Mouse (Mus musculus) T-cell, adult 66 days (primary cell): ENCODE data around the gene Tubgcp2. TPM values are rescaled to one million over a fixed set of nuclear protein-coding genes. Genes with fewer than 3 reads are reported as not detected.

ENCODE experiments used
- total RNA-seq, 2 experiments: library from RNA; stranded (reverse); gene quantifications; 3 replicates in 1 of 2; 4 replicates in 1 of 2; pipeline ENCODE4 v1.2.4; 2023

Gene Tubgcp2
- total RNA-seq = 10 to 100 TPM; 35.2 to 37.0 TPM

DNA sequence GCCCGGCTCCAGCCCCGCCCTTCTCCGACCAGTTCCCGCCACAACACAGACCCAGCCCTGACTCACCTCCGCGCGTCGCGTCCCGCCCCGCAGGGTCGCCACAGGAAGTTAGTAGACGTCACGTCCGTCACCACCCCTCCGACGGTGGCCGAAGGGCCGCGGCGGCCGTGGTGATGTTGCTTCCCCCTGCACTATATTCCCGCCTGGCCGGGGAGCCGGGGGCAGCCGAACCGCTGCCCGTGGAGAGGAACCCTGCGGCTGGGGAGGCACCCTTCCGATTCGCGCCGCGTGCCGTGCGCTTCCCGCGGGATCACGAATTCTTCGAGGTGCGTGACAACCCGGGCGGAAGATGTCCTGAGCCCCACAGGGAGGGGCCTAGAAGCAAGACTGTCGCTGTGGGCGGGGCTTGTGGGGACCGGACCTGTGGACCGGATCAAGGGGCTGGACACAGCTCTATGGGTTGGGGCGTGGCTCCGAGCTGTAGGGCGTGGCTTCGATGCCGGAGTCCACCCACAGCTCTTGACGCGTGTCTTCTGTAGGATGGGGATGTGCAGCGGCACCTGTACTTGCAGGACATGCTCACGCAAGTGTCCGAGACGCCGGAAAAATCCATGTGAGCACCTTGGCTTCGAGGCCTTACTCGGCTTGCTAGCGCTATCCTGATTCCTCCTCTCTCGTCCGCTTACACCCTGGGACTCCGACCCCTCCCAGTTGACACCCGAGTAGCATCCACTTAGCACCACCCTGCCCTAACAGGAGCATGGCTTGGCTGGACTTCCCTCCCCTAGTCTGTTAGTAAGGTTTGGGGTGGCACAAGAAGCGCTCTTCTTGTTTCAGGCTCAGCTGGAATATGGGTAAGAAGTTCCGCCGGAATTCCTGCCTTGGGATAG, at the start of gene Tubgcp2, which contains the start of gene Zfp511:
TSS of gene Tubgcp2 (minus strand) at position 389 of the 890 bp plus-strand sequence.
TSS of gene Zfp511 (plus strand) at position 111 of the 890 bp plus-strand sequence.

DNA sequence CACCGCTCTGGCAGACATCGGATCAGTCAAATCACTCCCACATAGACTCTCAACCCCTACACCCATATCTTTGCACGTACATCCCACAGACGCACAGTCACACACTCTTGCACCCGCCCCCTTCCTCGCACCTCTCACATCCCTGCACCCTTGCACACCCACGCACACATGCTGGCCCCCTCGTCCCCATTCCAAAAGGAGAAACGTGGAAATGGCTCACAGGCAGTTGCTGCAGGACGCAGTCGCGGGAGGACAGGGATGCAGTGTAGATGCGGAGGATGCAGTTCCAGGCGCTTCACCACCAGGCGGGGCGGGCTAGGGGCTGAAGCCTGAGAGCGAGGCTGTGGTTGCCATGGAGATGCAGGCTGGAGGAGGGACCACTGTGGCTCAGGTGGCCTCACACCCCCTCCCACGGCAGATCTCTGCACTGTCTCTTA, 45.8 kb upstream of the Tubgcp2 start, which contains the start of gene Caly:
TSS of gene Caly (minus strand) at position 307 of the 437 bp plus-strand sequence.

DNA sequence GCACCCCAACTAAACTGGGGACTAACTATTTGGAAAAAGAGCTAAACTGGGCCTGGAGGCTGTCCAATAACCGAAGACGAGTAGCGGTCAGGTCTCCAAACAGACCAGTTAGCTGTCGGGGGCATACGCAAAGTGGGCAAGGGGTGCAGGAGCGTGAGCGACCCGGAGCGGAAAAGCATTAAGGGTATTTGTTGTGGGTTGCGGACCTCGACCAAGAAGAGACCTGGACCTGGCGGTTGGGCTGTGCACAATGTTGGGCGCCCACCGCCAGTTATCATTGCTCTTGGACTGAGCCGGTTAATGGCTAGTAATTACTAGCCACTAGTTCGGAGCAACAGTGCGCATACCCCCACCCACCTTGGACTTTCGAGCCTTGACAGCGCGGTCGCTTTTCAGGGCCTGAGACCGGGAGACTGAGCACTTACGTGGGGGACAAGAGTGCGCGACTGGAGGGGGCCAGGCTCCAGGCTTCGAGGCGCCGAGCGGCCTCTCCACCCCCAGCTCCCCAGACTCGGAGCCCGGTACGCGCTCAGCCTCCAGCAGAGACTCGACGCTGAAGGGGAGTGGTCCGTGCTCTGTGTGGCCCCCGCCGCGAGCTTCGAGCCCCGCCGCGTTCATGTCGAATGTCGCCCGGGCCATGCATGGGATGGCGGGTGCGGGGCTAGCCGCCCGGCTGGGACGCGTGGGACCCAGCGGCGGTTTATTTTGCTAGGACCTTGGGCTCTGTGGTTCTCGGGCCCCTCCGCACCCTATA, 12.1 kb upstream of the Tubgcp2 start, which contains the start of gene Msx3:
TSS of gene Msx3 (minus strand) at position 729 of the 754 bp plus-strand sequence.

DNA sequence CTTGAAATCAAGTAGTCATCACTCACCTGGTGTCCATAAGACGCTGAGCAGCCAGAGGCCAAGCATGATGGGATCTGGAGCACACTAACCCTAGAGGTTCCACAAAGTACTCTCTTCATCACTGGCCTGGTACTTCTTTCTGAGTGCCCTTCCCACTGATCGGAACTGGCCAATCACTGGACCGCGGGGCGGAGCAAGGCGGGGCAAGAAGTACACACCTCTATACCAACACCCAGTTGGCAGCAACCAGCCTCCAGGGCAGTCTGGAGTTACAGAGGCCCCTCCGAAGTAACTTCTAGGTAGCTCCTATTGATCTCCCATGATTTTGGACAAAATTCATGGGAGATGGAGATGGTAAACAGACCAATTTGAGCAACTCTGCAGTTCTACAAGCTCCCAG, 44.1 kb downstream of the Tubgcp2 start, which contains the start of gene Adam8:
TSS of gene Adam8 (minus strand) at position 157 of the 400 bp plus-strand sequence.

DNA sequence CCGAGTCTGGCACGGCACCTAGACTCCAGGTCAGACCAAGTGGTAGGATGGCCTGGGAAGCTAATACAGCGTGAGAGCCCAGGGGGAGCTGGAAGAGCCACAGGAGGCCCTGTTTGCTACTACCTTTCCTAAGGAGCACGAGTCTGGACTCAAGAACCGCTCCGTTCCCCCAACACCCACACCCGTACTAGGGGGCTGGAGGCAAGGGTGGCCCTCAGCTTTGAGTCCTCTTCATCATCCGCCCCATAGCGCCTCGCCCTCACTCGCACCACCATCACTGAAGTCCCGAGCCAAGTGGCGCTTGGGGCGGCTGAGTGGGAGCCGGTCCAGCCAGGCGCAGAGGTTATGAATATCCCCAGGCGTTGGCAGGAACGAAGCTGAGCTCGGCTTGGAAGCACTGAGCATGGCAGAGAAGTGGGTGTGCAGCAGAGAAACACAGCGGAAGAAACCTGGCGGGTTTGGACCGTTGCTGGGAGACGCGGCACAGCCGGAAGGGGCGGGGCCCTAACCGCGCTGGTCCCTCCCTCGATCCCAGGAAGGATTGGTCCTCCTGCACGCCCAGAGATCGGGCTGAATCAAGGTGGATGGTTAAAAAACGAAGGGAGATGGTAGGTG, 58.1 kb downstream of the Tubgcp2 start, which contains the start of gene 6430531B16Rik:
TSS of gene 6430531B16Rik (minus strand) at position 478 of the 615 bp plus-strand sequence.

Other genes with a start within 250 kb of the Tubgcp2 start
- not detected for gene Adgra1, start 202.5 kb downstream of the Tubgcp2 start, total RNA-seq
- not detected for gene Kndc1, start 142.0 kb downstream of the Tubgcp2 start, total RNA-seq
- 1 to 10 TPM; 1.2 to 1.6 TPM for gene Utf1, start 92.9 kb downstream of the Tubgcp2 start, total RNA-seq
- gene 6430531B16Rik, start 57.9 kb downstream of the Tubgcp2 start, total RNA-seq = not detected
- 1 to 10 TPM; 5.3 to 6.2 TPM for gene Adam8, start 44.1 kb downstream of the Tubgcp2 start, total RNA-seq
- 10 to 100 TPM; 34.5 to 36.2 TPM for gene Zfp511, start 278 bp downstream of the Tubgcp2 start, total RNA-seq
- gene Msx3, start 12.4 kb upstream of the Tubgcp2 start, total RNA-seq = not detected
- not detected for gene Caly, start 45.9 kb upstream of the Tubgcp2 start, total RNA-seq
- not detected for gene Prap1, start 56.7 kb upstream of the Tubgcp2 start, total RNA-seq
- gene Fuom, start 65.8 kb upstream of the Tubgcp2 start, total RNA-seq = 10 to 100 TPM; 10.8 to 11.7 TPM
- 1 to 10 TPM; 5.7 to 6.3 TPM for gene Paox, start 79.1 kb upstream of the Tubgcp2 start, total RNA-seq
- gene Echs1, start 79.8 kb upstream of the Tubgcp2 start, total RNA-seq = 10 to 100 TPM; 33.6 to 34.2 TPM
- 10 to 100 TPM; 17.5 to 26.8 TPM for gene Mtg1, start 100.9 kb upstream of the Tubgcp2 start, total RNA-seq
- not detected for gene Sprn, start 118.2 kb upstream of the Tubgcp2 start, total RNA-seq
- gene Olfr522, start 128.1 kb upstream of the Tubgcp2 start, total RNA-seq = not detected
- gene Olfr523, start 136.5 kb upstream of the Tubgcp2 start, total RNA-seq = not detected
- not detected for gene Olfr524, start 169.3 kb upstream of the Tubgcp2 start, total RNA-seq
- 1 to 10 TPM in 1 of 2 experiments, under 1 TPM in 1; 0.86 to 2.6 TPM for gene Cd163l1, start 181.6 kb upstream of the Tubgcp2 start, total RNA-seq
- 1 to 10 TPM; 3.6 to 4.5 TPM for gene 5830411N06Rik, start 210.6 kb upstream of the Tubgcp2 start, total RNA-seq